Mouse (Mus musculus): Measurements from ENCODE around the gene Rrm1. TPM values are rescaled to one million over a fixed set of nuclear protein-coding genes. Genes with fewer than 3 reads are reported as not detected.
"Not testable (repeated sequence)": the region's sequence is repeated elsewhere in the genome, so short reads cannot be mapped to it uniquely, and the experiment has no call there.

Gene Rrm1
- total RNA-seq, 2 experiments from 2014 or later: 11.4 TPM

DNA sequence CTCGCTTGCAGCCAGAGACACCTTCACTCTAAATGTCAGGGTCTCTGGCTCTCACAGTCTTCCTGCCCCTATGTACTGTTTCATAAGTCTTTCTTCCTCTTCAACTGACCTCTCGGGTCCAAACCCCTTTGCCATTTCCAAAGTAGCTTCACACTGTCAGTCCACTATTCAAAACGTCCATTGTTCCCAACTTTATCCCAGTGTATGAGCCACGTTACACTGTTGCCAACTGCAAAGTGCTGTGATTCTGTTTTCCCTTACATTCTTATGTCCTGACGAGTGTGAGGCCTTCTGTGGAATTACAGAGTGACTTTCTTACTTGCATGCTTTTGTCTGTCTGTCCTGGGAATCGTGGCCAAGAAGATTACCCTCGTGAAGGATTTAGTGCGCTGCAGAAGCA is 26.1 kb downstream of the Rrm1 start:
- DNase-seq (ENCODE audit: low spot score in 2 of 2): no peak
- intact Hi-C loops (cut with DNase I): no loop called here

DNA sequence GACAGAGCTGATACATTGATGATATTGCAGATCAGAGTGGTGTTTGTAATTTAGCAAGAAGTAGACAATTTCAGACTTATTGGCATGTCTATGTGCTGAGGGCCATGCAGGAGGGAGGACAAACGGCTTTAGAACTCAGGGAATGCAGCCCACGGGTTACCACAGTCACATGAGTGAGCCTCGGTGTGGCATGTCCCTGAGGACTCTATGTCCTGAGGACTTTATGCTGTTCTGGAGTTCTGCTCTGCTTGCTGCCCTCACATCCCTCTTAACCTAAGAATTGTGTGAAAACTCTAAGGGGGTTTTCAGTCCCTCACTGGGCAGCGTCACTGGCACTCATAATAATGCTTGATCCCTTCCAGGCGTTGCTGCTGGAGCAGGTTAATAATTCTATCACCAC is 31.2 kb downstream of the Rrm1 start:
- no peak for DNase-seq (ENCODE audit: low spot score in 2 of 2)
- intact Hi-C loops (cut with DNase I): no loop called here

DNA sequence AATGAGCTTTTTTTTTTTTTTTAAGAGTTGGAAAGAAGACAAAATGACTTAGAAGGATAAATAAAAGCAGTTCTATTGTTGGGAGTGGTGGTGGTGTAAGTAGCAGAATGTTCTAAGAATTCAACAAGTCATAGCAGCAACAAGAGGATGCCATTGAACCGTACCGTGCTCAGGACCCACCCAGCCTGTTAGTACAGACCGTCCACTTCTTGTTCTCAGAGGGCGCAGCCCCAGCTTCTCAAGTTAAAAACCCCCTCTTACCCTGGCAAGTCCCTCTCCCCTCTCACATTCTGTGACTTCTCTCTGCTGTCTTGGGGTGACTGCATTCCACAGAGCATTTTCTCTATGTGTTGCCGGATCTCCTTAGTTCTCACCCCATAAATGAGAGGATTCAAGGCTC is 35.1 kb downstream of the Rrm1 start:
- intact Hi-C loops (cut with DNase I): no loop called here
- DNase-seq (ENCODE audit: low spot score in 2 of 2): no peak

DNA sequence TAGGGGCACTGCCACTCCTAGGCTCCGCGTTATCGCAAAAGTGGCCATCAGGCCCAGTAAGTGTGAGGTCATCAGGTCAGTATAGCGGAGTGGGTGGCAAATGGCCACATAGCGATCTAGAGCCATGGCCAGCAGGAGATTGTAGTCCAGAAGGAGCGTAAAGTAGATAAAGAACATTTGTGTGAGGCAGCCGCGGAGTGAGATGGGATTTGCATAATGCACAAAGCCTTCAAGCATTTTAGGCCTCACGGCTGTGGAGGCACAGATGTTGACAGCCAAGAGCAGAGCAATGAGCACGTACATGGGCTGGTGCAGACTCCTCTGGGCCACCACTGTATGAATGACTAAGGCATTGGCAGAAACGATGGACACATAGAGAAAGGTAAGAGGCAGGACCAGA is 35.9 kb downstream of the Rrm1 start:
- DNase-seq (ENCODE audit: low spot score in 2 of 2): no peak
- intact Hi-C loops (cut with DNase I): no loop called here

DNA sequence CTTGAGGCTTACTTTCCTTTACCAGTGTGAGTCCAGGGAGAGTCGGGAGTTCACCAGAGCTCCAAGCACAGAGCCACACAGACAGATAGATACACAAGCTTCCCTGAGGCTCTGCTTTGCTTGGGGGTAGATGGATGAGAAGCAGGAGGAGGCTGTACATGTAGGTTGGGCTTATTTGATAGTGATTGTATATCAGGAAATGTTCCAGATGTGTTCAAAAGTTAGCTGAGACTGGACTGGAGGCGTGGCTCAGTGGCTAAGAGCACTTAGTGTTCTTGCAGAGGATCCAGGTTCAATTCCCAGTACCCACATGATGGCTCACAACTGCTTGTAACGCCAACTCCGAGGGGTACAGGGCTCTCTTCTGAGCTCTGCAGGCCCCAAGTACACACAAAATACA is 36.9 kb downstream of the Rrm1 start:
- no peak for DNase-seq (ENCODE audit: low spot score in 2 of 2)
- intact Hi-C loops (cut with DNase I): no loop called here

DNA sequence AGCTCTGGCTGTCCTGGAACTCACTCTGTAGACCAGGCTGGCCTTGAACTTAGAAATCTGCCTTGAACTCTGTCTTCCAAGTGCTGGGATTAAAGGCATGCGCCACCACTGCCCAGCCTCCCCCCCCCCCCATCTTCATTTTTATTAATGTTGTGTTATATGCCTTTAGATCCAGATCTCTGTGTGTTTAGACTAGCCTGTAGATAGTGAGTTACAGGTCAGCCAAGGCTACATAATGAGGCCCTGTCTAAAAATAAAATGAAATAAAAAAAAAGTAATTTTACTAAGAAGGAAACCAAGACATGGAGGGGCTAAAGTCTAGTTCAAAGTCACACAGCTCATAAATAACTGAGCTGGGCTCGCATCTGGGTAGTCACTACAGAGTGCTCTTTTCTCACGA is 37.4 kb downstream of the Rrm1 start:
- intact Hi-C loops (cut with DNase I): no loop called here
- no peak for DNase-seq (ENCODE audit: low spot score in 2 of 2)

DNA sequence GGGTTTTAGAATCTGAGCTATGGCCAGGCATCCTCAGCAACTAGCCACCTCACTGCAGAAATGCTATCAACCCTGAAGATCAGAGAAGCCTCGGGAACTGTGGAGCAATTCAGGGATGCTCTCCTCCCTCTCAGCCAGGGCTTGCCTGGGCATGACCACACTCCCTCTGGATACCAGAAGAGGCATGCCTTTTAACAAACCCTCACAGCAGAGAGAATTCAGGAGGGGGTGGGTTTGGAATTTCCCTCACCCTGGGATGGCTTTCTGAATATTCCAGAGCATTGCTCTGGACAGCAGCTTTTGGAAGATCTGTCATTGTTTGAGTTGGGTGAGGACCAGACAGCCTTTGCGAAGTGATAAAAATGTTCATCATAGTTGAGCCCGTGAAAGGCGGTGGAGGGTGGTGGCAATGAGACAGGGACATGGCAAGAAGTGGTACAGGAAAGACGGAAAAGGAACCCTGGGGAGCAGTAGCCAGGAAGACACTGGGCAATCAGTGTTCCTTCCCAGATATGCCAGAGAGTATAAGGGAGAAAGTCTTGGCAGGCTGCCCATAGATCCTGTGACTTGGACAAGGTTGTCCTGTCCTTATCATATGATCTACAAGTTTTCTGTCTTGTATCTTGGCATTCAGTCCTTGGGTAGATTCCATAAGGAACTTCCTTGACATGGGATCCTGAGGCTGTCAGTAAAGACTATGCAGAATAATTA is 38.0 kb downstream of the Rrm1 start:
- no peak for DNase-seq (ENCODE audit: low spot score in 2 of 2)
- intact Hi-C loops (cut with DNase I): no loop called here

DNA sequence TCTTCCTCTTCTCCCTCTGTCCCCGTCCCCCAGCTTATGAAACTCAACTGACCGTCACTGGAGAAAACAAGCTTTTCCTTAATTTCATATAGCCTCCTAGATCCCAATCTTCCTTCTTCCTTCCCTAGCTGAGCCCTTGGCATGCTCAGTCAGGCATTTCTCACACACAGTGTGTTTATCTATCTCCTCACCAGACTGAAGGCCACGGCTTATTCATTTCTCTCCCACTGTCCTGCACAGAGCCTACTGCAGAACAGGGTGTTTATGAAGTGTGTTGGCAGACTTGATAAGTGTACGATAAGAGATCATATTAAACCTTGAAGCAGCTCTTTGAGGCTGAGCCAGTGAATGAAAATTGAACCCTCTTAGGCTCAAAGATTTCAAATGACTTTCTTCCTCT is 39.3 kb downstream of the Rrm1 start:
- DNase-seq (ENCODE audit: low spot score in 2 of 2): no peak
- intact Hi-C loops (cut with DNase I): no loop called here

DNA sequence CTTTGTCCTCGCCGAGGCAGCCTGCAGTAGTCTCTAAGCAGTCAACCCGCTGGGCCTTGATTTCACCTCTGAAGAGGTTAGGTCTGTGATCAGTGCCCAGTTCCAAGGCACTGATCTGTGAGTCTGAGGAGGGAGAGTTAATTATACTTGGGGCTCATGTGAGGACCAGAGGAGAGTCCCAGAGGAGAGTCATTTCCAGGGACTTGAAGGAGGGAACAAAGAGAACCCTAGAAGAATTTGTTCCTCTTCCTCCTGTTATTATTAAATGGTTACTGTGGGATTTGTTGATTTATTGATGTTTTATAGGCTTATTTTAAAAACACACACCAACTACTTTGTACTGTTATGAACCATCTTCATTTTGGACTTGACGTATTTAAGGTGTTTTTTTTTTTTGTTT is 40.1 kb downstream of the Rrm1 start, which contains the start of gene Olfr543:
Gene Olfr543, minus strand, starts transcription at position 101 of the 400 bp plus-strand sequence.
- no peak for DNase-seq (ENCODE audit: low spot score in 2 of 2)
- intact Hi-C loops (cut with DNase I): no loop called here

DNA sequence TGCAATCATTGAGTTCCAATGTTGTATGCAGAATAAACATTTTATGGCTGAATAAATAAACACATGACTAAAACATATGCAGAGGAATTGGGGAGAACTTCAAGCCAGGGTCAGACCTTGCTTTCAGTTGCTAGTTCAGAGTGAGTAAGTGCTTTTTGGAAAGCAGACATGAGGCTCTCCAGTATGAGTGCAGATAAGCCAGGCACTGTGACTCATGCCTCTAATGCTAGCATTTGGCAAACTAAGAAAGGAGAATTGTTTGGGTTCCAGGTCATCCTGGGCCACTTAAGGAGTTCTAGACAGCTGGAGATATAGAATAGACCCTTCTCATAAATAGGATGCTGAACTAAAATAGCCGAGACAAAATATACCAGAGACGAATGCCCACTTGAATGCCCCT is 42.2 kb downstream of the Rrm1 start:
- intact Hi-C loops (cut with DNase I): no loop called here
- no peak for DNase-seq (ENCODE audit: low spot score in 2 of 2)

DNA sequence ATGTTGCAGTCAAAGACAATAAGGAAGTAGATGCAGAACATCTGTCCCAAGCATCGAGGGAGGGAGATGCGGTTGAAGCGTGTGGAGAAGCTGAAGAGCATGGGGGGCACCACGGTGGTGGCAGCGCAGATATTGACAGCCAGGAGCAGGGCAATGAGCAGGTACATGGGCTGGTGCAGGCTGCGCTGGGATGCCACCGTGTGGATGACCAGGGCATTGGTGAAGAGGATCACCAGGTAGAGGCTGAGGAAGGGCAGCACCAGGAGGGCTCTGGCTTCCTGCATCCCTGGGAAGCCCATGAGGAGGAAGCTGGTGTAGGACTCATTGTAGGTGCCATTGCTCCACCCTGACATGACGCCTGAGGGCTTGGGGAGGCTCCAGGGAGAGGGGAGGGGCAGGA is 43.3 kb downstream of the Rrm1 start:
- intact Hi-C loops (cut with DNase I); DNase-seq (ENCODE audit: low spot score in 2 of 2): not testable (repeated sequence)

DNA sequence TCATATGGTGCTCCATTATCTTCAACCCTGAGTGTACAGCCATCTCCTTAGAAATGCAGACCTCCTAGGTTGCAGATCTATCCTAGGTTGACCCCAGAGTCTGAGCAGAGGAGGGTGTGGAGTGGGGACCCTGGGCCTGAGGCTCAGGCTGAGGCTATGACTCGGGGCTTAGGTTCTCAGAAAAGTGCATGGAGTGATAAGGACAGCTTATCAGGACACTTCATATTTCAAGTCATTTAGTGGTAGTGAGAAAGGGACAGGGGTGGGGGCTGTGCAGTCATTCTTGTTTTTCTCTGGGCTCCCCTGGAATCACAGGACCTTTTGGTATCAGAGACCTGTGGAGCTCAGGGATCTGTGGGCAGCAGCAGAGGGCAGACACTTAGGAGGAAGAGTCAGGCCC is 44.6 kb downstream of the Rrm1 start:
- intact Hi-C loops (cut with DNase I): no loop called here

DNA sequence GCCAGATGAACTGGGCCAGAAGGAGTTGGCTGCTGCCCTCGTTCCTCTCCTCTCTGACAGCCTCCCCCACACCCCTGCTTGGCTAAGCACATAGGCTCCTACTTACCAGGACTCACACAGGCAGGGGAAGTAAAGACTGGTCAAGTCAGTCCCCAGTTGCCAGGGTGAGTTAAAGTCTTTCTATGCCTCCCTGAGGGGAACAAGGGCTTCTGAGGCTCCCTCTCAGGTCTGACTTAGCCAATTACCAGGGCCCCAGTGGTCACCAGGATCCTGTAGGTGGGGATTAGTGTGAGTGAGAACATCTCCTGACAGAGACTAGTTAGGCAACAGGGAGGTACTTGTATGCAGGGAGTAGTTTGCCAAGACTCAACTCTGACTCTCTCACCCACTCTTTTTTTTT is 46.7 kb downstream of the Rrm1 start, which contains the start of gene Olfr544:
Gene Olfr544, minus strand, starts transcription at position 153 of the 400 bp plus-strand sequence.
- intact Hi-C loops (cut with DNase I): no loop called here
- no peak for DNase-seq (ENCODE audit: low spot score in 2 of 2)

More for the DNA sequence above, 44.6 kb downstream of the Rrm1 start:
- no peak for DNase-seq (ENCODE audit: low spot score in 2 of 2)

DNA sequence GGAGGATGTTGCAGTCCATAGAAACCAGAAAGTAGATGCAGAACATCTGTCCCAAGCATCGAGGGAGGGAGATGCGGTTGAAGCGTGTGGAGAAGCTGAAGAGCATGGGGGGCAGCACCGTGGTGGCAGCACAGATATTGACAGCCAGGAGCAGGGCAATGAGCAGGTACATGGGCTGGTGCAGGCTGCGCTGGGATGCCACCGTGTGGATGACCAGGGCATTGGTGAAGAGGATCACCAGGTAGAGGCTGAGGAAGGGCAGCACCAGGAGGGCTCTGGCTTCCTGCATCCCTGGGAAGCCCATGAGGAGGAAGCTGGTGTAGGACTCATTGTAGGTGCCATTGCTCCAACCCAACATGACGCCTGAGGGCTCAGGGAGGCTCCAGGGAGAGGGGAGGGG is 52.9 kb downstream of the Rrm1 start:
- DNase-seq (ENCODE audit: low spot score in 2 of 2); intact Hi-C loops (cut with DNase I): not testable (repeated sequence)

DNA sequence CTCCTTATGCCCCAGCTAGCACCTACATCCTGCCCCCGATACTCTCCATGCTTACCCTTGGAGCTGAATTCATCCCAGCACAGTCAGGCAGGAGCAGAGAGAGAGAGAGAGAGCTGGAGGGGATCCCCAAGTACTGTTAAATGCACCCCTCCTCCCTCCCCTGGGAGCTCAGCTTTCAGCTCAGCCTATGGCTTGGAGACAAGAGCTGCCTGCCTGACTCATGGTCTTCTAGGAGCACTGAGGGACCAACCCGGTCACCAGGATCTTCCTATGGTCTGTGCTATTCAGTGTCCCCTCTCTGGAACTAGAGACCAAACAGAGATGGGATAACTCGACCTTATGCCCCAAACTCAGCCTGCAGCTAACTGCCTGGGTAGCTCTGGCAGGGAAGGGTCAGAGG is 58.0 kb downstream of the Rrm1 start, which contains the start of gene Olfr545:
Gene Olfr545, minus strand, starts transcription at position 101 of the 400 bp plus-strand sequence.
- intact Hi-C loops (cut with DNase I): no loop called here
- no peak for DNase-seq (ENCODE audit: low spot score in 2 of 2)

DNA sequence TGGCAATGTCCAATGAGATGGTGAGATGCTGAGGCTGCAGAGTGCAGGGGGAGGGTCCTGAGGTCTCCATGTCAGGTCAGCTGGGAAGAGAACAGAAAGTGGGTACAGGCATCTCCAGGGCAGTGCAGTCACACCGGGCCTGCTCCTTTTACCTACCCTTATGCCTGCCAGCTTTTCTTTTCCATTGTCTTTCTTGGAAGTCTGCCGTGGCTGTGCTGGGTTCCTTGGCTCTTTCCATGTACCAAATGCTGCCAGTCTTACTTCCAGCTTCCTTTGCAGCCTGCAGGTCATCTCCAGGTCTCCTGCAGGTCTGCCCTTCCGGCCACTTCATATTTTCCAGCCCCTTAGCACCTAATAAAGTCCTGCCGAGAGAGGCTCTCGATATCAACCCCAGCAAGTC is 60.5 kb downstream of the Rrm1 start:
- DNase-seq (ENCODE audit: low spot score in 2 of 2): no peak
- intact Hi-C loops (cut with DNase I): no loop called here

DNA sequence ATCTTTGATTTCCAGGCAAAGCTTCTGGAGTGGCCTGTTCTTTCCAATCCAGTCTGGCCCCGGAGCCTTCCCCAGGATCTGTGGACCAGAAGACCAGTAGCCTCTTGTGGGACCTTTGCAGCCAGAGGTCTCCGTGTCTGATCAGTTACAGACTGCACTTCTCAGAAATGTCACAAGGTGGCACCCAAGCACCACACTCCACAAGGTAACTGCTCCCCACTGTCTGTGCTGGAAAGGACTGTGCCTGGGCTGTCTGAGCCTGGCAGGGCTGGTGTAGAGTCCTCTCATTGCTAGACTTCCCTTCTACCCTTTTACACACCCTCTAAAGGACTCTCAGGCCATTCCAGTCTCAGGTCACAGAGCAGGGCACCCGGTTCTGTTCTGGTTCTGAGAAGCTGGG is 65.4 kb downstream of the Rrm1 start:
- peak; percentile 86 to 87 for DNase-seq (ENCODE audit: low spot score in 2 of 2)
- intact Hi-C loops (cut with DNase I): loop anchor here (5.0 kb wide), 1 partner anchor 1365 kb away; no protein-coding TSS in a partner anchor

DNA sequence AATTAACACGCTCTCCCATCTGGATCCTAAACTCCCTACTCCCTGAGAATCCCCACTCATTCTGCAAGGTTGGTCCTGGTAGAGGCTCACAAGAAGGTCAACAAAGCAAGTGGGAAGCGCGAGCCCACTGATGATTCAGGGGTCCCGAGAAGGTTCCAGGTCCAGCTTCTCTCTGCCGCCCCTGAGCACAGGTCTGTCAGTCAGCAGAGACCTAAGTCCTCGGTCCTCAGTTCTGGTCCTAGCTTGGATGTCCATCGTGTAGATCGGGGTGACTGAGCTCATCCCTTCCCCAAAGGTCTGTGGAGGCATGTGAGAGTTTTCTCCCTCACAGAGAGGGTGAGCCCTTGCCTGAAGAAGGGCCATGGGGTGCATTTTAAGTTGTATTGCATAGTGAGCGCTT is 66.6 kb downstream of the Rrm1 start:
- no peak for DNase-seq (ENCODE audit: low spot score in 2 of 2)
- intact Hi-C loops (cut with DNase I): loop anchor here (5.0 kb wide), 1 partner anchor 1364 kb away; no protein-coding TSS in a partner anchor

DNA sequence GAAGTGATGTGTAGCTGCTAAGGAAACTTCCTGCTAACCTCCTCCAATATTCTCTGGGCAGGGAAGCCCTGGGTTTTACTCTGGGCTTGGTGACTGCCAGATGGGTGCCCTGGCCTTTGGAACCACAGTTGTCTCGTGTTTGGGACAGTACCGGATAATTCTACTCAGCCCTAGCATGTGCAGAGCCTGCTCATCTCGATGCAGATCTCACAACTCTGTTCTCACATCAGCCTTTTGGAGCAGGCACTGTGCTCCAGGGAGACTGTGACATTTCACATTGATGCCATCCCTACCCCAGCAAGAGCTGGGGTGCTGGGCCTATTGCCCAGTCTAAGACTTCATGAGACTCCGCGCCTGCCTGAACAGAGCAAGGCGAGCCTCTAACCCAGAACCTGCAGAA is 67.2 kb downstream of the Rrm1 start:
- intact Hi-C loops (cut with DNase I): loop anchor here (5.0 kb wide), 1 partner anchor 1364 kb away; no protein-coding TSS in a partner anchor
- no peak for DNase-seq (ENCODE audit: low spot score in 2 of 2)

DNA sequence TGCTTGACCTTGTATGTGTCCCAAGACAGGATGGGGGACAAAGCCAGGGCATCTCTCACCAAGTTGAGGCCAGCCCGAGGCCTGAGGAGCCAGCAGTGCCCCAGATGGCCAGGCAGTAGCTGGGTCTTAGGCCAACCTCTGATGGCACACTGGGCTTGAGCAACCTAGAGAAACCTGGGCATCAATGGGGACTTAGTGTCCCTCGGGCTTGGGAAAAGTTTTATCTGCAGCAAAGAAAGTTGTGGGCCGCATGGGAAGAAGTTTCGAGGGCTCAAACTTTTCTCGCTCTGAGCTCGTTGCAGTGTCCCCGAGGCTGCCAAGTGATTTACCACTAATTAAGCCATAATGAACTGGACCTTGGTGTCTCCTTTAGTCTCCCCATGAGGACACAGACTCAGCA is 68.2 kb downstream of the Rrm1 start:
- intact Hi-C loops (cut with DNase I): loop anchor here (5.0 kb wide), 2 partner anchors 178 to 1363 kb away; partner anchors contain the start of gene Trim68
- no peak for DNase-seq (ENCODE audit: low spot score in 2 of 2)

DNA sequence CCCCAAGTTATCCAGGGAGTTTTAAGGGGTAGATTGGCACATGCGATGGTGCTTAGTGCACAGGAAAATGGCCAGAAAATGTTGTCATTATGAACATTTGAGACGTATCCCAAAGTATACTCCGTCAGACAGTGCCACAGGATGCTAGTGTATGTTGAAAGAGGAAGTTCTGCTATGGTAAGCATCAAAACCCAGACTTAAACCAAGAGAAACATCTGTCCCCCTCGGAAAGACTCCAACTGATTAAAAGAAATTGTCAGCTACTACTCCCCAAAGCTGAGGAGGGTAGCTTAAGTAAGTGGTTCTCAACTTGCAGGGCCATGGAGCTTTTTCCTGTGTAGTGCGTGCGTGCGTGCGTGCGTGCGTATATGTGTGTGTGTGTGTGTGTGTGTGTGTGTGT is 70.4 kb downstream of the Rrm1 start:
- intact Hi-C loops (cut with DNase I): loop anchor here (2.0 to 5.0 kb wide), 3 partner anchors 125 to 407 kb away; partner anchors contain the start of gene Trim68

More for the DNA sequence above, 70.4 kb downstream of the Rrm1 start:
- DNase-seq (ENCODE audit: low spot score in 2 of 2): no peak
